Mouse (Mus musculus): Measurements from ENCODE around the gene Nudcd3. TPM values are rescaled to one million over a fixed set of nuclear protein-coding genes. Genes with fewer than 3 reads are reported as not detected.

The Nudcd3 gene
- total and polyA plus RNA-seq, 3 experiments = 33.3 to 50.5 TPM; not detected in 1

DNA sequence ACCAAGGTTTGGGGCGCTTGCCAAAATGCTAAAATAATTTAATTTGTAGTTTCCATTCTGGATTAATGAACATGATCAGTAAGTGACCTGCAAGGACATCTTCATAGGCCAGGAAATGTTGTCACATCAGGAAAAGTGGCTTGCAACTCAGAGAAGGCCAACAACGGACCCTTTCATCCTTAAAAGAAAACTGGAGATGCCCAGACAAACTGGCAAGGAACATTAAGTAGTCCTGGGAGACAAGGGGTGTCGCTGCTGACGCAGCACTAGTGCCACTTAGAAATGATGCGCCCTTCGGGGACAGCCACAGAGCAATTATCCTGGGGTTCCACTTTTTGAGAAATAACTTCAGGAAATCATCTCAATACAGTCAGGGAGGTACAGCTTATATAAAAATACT, 80.2 kb downstream of the Nudcd3 start:
- H3K4me1 ChIP-seq (ENCODE audit: control insufficient read depth in 1 of 2, insufficient read depth in 2 of 2, low read length in 2 of 2) = peaks cover 0 to 7% of the 10 kb centered on the region in 2 experiments; a peak in 2 of 4 replicates
- no peak overlapping the region for H3K9ac ChIP-seq (ENCODE audit: control insufficient read depth, low read depth, low read length, poor library complexity, severe bottlenecking)
- no peaks in the 10 kb centered on the region for H3K27me3 ChIP-seq (ENCODE audit: control insufficient read depth in 1 of 2, insufficient read depth in 2 of 2, low read length in 2 of 2)
- no peak overlapping the region for H3K27ac ChIP-seq (ENCODE audit: control insufficient read depth, low read depth, low read length)
- H3K79me2 ChIP-seq (ENCODE audit: control insufficient read depth, insufficient read depth, low read length, poor library complexity) = no peaks in the 10 kb centered on the region
- DNase-seq (ENCODE audit: low read depth, low spot score) = no peak
- H3K4me3 ChIP-seq (ENCODE audit: control insufficient read depth in 1 of 2, insufficient read depth in 1 of 2, low read depth in 2 of 2, low read length in 2 of 2) = no peak overlapping the region
- peaks cover 0 to 5% of the 10 kb centered on the region in 2 experiments; a peak in 3 of 4 replicates for H3K36me3 ChIP-seq (ENCODE audit: control insufficient read depth in 1 of 2, insufficient read depth in 2 of 2, low read length in 2 of 2)
- TF ChIP-seq RAD21 (IDR thresholded peaks at IDR 0.05; ENCODE audit: low read depth, low read length) = no peak
- TF ChIP-seq TAL1 (IDR thresholded peaks at IDR 0.05; ENCODE audit: low read length) = no peak
- TF ChIP-seq TBP (IDR thresholded peaks at IDR 0.05; ENCODE audit: low read depth, low read length) = no peak
- TF ChIP-seq ZMIZ1 (IDR thresholded peaks at IDR 0.05; ENCODE audit: low read depth, low read length) = no peak
- TF ChIP-seq CHD2 (IDR thresholded peaks at IDR 0.05; ENCODE audit: low read length) = no peak
- no peak for TF ChIP-seq JUND (IDR thresholded peaks at IDR 0.05; ENCODE audit: low read depth, low read length)
- no peak for TF ChIP-seq BHLHE40 (IDR thresholded peaks at IDR 0.05; ENCODE audit: borderline replicate concordance, low read depth, low read length)
- TF ChIP-seq MAFK (IDR thresholded peaks at IDR 0.05; ENCODE audit: borderline replicate concordance, low read depth, low read length) = no peak
- no peak for TF ChIP-seq MAX (IDR thresholded peaks at IDR 0.05; ENCODE audit: low read length)
- TF ChIP-seq ZKSCAN1 (IDR thresholded peaks at IDR 0.05; ENCODE audit: low read depth, low read length) = no peak
- H3K9me3 ChIP-seq (replicated peaks; ENCODE audit: insufficient read depth, low read length) = no peaks in the 10 kb centered on the region

DNA sequence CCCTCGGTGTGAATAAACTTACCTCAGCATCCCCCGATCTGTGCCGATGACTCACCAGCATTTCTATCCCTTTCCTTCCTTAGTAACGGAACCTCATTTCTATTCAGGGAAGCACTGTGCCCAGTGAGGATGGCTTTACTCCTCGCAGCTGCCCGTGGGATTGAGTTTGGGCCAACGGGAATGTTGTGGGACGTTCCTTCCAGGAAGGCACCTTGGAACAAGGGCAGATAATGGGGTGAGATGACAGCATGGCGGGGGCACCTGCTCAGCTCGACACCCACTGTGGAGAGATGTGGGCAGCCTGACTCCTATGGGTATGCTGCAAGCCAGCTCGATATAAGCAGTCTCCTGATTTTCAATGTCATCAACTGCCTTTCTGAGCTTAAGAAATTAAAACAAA, 80.9 kb downstream of the Nudcd3 start:
- Histone ChIP-seq H3K79me2 (ENCODE audit: control insufficient read depth, insufficient read depth, low read length, poor library complexity) (no peaks in the 10 kb centered on the region), H3K4me1 (ENCODE audit: control insufficient read depth in 1 of 2, insufficient read depth in 2 of 2, low read length in 2 of 2) (peaks cover 0 to 5% of the 10 kb centered on the region in 2 experiments; a peak in 1 of 4 replicates), H3K4me3 (ENCODE audit: control insufficient read depth in 1 of 2, insufficient read depth in 1 of 2, low read depth in 2 of 2, low read length in 2 of 2) (no peak overlapping the region), H3K27ac (ENCODE audit: control insufficient read depth, low read depth, low read length) (no peak overlapping the region), H3K9ac (ENCODE audit: control insufficient read depth, low read depth, low read length, poor library complexity, severe bottlenecking) (no peak overlapping the region), H3K9me3 (replicated peaks; ENCODE audit: insufficient read depth, low read length) (no peaks in the 10 kb centered on the region), H3K36me3 (ENCODE audit: control insufficient read depth in 1 of 2, insufficient read depth in 2 of 2, low read length in 2 of 2) (peaks cover 0 to under 1% of the 10 kb centered on the region in 2 experiments; a peak in 2 of 4 replicates), H3K27me3 (ENCODE audit: control insufficient read depth in 1 of 2, insufficient read depth in 2 of 2, low read length in 2 of 2) (no peaks in the 10 kb centered on the region)
- no peak for TF ChIP-seq E2F4 (IDR thresholded peaks at IDR 0.05; ENCODE audit: borderline replicate concordance, low read depth, low read length)
- no peak for TF ChIP-seq JUND (IDR thresholded peaks at IDR 0.05; ENCODE audit: low read depth, low read length)
- TF ChIP-seq POLR2AphosphoS2 (IDR thresholded peaks at IDR 0.05; ENCODE audit: low read length) = no peak
- no peak for TF ChIP-seq ETS1 (IDR thresholded peaks at IDR 0.05; ENCODE audit: low read depth, low read length)
- TF ChIP-seq CHD1 (IDR thresholded peaks at IDR 0.05; ENCODE audit: low read depth, low read length) = no peak
- no peak for TF ChIP-seq MAZ (IDR thresholded peaks at IDR 0.05; ENCODE audit: low read depth, low read length)
- no peak for TF ChIP-seq MAX (IDR thresholded peaks at IDR 0.05; ENCODE audit: low read length)
- TF ChIP-seq ZMIZ1 (IDR thresholded peaks at IDR 0.05; ENCODE audit: low read depth, low read length) = no peak
- TF ChIP-seq CHD2 (IDR thresholded peaks at IDR 0.05; ENCODE audit: low read length) = no peak
- no peak for TF ChIP-seq MYB (IDR thresholded peaks at IDR 0.05; ENCODE audit: low read depth, low read length)
- no peak for TF ChIP-seq ZNF384 (IDR thresholded peaks at IDR 0.05; ENCODE audit: low read depth, low read length)
- no peak for TF ChIP-seq KAT2A (conservative IDR thresholded peaks at IDR 0.05; ENCODE audit: low read depth, low read length)
- no peak for TF ChIP-seq GABPA (IDR thresholded peaks at IDR 0.05; ENCODE audit: low read depth, low read length)
- TF ChIP-seq MYC (IDR thresholded peaks at IDR 0.05; ENCODE audit: low read depth, low read length) = no peak
- no peak for TF ChIP-seq ELF1 (IDR thresholded peaks at IDR 0.05; ENCODE audit: low read depth, low read length)
- no peak for TF ChIP-seq HCFC1 (IDR thresholded peaks at IDR 0.05; ENCODE audit: low read depth, low read length)
- TF ChIP-seq POLR2A (IDR thresholded peaks at IDR 0.05; ENCODE audit: control insufficient read depth in 1 of 2, insufficient read depth in 1 of 2, low read depth in 1 of 2, low read length in 2 of 2, poor library complexity in 1 of 2) = no peak
- TF ChIP-seq ZKSCAN1 (IDR thresholded peaks at IDR 0.05; ENCODE audit: low read depth, low read length) = no peak
- TF ChIP-seq TCF12 (IDR thresholded peaks at IDR 0.05; ENCODE audit: low read depth, low read length) = no peak
- no peak for DNase-seq (ENCODE audit: low read depth, low spot score)

All from MEL (cell line).